In genomic region chr5:67095651-67096377, GRCm38 (mm10) we compare ENCODE assay signal across 8 mouse cellular contexts. TPM values are rescaled to one million over a fixed set of nuclear protein-coding genes. Genes with fewer than 3 reads are reported as not detected.
A peak's percentile ranks its signal among the peaks of the same experiment; 100 is the strongest.
DNase-seq lines count a peak whose midpoint lies in the region; ATAC-seq and TF ChIP-seq lines count a peak whose summit lies in the region.

No protein-coding gene starts in this region.

- no peaks in the 10 kb centered on the region for H3K36me3 ChIP-seq in kidney, adult 2 months (ENCODE audit: control insufficient read depth, insufficient read depth, low read length)
- H3K36me3 ChIP-seq in embryonic facial prominence, embryonic 12.5 days, result no peaks in the 10 kb centered on the region
- no peaks in the 10 kb centered on the region for H3K36me3 ChIP-seq in hindbrain, embryonic 11.5 days (ENCODE audit: control insufficient read depth, insufficient read depth, low read length)
- no peaks in the 10 kb centered on the region for H3K36me3 ChIP-seq in midbrain, embryonic 14.5 days (ENCODE audit: control insufficient read depth, insufficient read depth, low read length)

- no peaks in the 10 kb centered on the region for H3K9me3 ChIP-seq in embryonic facial prominence, embryonic 12.5 days
- no peaks in the 10 kb centered on the region for H3K9me3 ChIP-seq in hindbrain, embryonic 11.5 days (ENCODE audit: control insufficient read depth, low read length)
- H3K9me3 ChIP-seq in midbrain, embryonic 14.5 days (ENCODE audit: control insufficient read depth, low read length), result no peaks in the 10 kb centered on the region

- no peak for TF ChIP-seq CTCF in kidney, adult 2 months (conservative IDR thresholded peaks at IDR 0.05; ENCODE audit: insufficient read depth, insufficient read length, low read depth, low read length)

- peak overlapping the region; percentile 46 for H3K4me2 ChIP-seq in embryonic facial prominence, embryonic 12.5 days (replicated peaks)
- peak overlapping the region; percentile 49 for H3K4me2 ChIP-seq in hindbrain, embryonic 11.5 days (replicated peaks; ENCODE audit: low read depth, low read length)
- peak overlapping the region; percentile 39 for H3K4me2 ChIP-seq in midbrain, embryonic 14.5 days (ENCODE audit: low read length)

- peaks cover 13% of the 10 kb centered on the region for H3K27me3 ChIP-seq in kidney, adult 2 months (replicated peaks; ENCODE audit: control insufficient read depth, insufficient read depth, low read length)
- H3K27me3 ChIP-seq in embryonic facial prominence, embryonic 12.5 days, result peaks cover 80% of the 10 kb centered on the region
- peaks cover 77% of the 10 kb centered on the region for H3K27me3 ChIP-seq in hindbrain, embryonic 11.5 days (ENCODE audit: control insufficient read depth, insufficient read depth, low read length)
- H3K27me3 ChIP-seq in midbrain, embryonic 14.5 days (ENCODE audit: control insufficient read depth, insufficient read depth, low read length), result peaks cover 88% of the 10 kb centered on the region

- peak; percentile 21 for DNase-seq in kidney, postnatal 10 days
- no peak for DNase-seq in kidney, adult 2 months
- DNase-seq in hindbrain, embryonic 11.5 days (ENCODE audit: low spot score), result peak; percentile 65
- DNase-seq in midbrain, embryonic 14.5 days, result no peak
- no peak for DNase-seq in spleen, postnatal 4 days (ENCODE audit: low spot score in 2 of 2)
- DNase-seq in urinary bladder, postnatal 10 days (ENCODE audit: low spot score), result no peak

- H3K4me1 ChIP-seq in kidney, adult 2 months (ENCODE audit: control insufficient read depth, insufficient read depth, low read length), result no peaks in the 10 kb centered on the region
- H3K4me1 ChIP-seq in embryonic facial prominence, embryonic 12.5 days, result peaks cover 6% of the 10 kb centered on the region; the same call in 1 of the 2 replicates
- H3K4me1 ChIP-seq in hindbrain, embryonic 11.5 days (replicated peaks; ENCODE audit: control insufficient read depth, insufficient read depth, low read length), result peaks cover 5% of the 10 kb centered on the region
- no peaks in the 10 kb centered on the region for H3K4me1 ChIP-seq in midbrain, embryonic 14.5 days (ENCODE audit: control insufficient read depth, insufficient read depth, low read length)

- 4% methylated on average over 41 of the region's 47 CpGs for WGBS in kidney, adult 2 months
- WGBS in embryonic facial prominence, embryonic 12.5 days, result under 1% methylated on average over 33 of the region's 47 CpGs
- WGBS in hindbrain, embryonic 11.5 days, result under 1% methylated on average over 46 of the region's 47 CpGs
- under 1% methylated on average over 43 of the region's 47 CpGs for WGBS in midbrain, embryonic 14.5 days

- ATAC-seq in embryonic facial prominence, embryonic 12.5 days (ENCODE audit: insufficient number of reproducible peaks, insufficient read depth, low FRiP score, low TSS enrichment), result no peak
- no peak for ATAC-seq in hindbrain, embryonic 11.5 days (ENCODE audit: low FRiP score)
- ATAC-seq in midbrain, embryonic 14.5 days (ENCODE audit: low FRiP score, low TSS enrichment), result no peak
- no peak for ATAC-seq in frontal cortex, adult (ENCODE audit: low TSS enrichment)

- peak overlapping the region; percentile 15; the same call in 1 of the 2 replicates for H3K9ac ChIP-seq in embryonic facial prominence, embryonic 12.5 days
- peak overlapping the region; percentile 46; the same call in 1 of the 2 replicates for H3K9ac ChIP-seq in hindbrain, embryonic 11.5 days (ENCODE audit: low read depth, low read length)
- H3K9ac ChIP-seq in midbrain, embryonic 14.5 days (replicated peaks; ENCODE audit: low read length), result no peak overlapping the region

- TF ChIP-seq POLR2A in kidney, adult 2 months (IDR thresholded peaks at IDR 0.05; ENCODE audit: low read depth, low read length), result no peak

- no peak overlapping the region; the same call in 1 of the 2 replicates for H3K4me3 ChIP-seq in kidney, adult 2 months (ENCODE audit: insufficient read depth, low read depth, low read length)
- H3K4me3 ChIP-seq in embryonic facial prominence, embryonic 12.5 days, result peak overlapping the region; percentile 24
- H3K4me3 ChIP-seq in hindbrain, embryonic 11.5 days (ENCODE audit: low read depth, low read length), result peak overlapping the region; percentile 36
- peak overlapping the region; percentile 17; the same call in 1 of the 2 replicates for H3K4me3 ChIP-seq in midbrain, embryonic 14.5 days (replicated peaks; ENCODE audit: low read depth, low read length)

- H3K27ac ChIP-seq in kidney, adult 2 months (ENCODE audit: insufficient read depth, low read depth, low read length), result no peak overlapping the region
- no peak overlapping the region for H3K27ac ChIP-seq in embryonic facial prominence, embryonic 12.5 days
- peak overlapping the region; percentile 79 for H3K27ac ChIP-seq in hindbrain, embryonic 11.5 days (ENCODE audit: low read depth, low read length)
- H3K27ac ChIP-seq in midbrain, embryonic 14.5 days (replicated peaks; ENCODE audit: low read depth, low read length), result no peak overlapping the region

RNA-seq across cellular contexts. Expression of gene Phox2b, which starts 3.3 kb away (rescaled TPM):
- polyA plus RNA-seq in kidney, adult 2 months (2012; rRNA removed), result 0.12 and 0.31 TPM in 2 replicates
- 1.1 and 2.8 TPM in 2 replicates for polyA plus RNA-seq in embryonic facial prominence, embryonic 12.5 days (2016; fragmentation: Nextera tagmentation; extraction: Ambion mirVana)
- polyA plus RNA-seq in hindbrain, embryonic 11.5 days (2014; fragmentation: Nextera tagmentation; extraction: Ambion mirVana), result 41.8 and 42.3 TPM in 2 replicates
- polyA plus RNA-seq in midbrain, embryonic 14.5 days (2014; fragmentation: Nextera tagmentation; extraction: Ambion mirVana), result 2.2 and 3.3 TPM in 2 replicates

Comparison
In these comparisons a context has a peak if more than half of its experiments do, and no peak if none do; other contexts are left out.
1. DNase-seq: peak in kidney, postnatal 10 days (single experiment) and hindbrain, embryonic 11.5 days (single experiment); none in kidney, adult 2 months (single experiment), midbrain, embryonic 14.5 days (single experiment), spleen, postnatal 4 days (0 of 2) and urinary bladder, postnatal 10 days (single experiment).
2. Peak in every context shown above with its lines, with median percentiles within 50 percentile points of each other: H3K4me2 ChIP-seq.